Mouse (Mus musculus) erythroblast, embryonic 14.5 days (primary cell): Measurements from ENCODE around the gene Rras.

ENCODE experiments used
- GATA1 ChIP-seq: IDR thresholded peaks from 2 replicates; pipeline ENCODE4 v1.6.1; 2012; ENCODE audit warnings: low read length, inconsistent platforms, mixed read lengths
- TAL1 ChIP-seq: IDR thresholded peaks from 3 replicates; pipeline ENCODE4 v1.6.1; 2012; ENCODE audit warnings: low read length, inconsistent platforms, mixed read lengths

- no peak for TF ChIP-seq GATA1
- no peak for TF ChIP-seq TAL1
These were observed 32.1 kb upstream of the Rras start for GRCm38 (mm10) chr7:44985595-44986191.
